Comparison of ENCODE assay signal across 8 mouse cellular contexts in the genomic region with DNA sequence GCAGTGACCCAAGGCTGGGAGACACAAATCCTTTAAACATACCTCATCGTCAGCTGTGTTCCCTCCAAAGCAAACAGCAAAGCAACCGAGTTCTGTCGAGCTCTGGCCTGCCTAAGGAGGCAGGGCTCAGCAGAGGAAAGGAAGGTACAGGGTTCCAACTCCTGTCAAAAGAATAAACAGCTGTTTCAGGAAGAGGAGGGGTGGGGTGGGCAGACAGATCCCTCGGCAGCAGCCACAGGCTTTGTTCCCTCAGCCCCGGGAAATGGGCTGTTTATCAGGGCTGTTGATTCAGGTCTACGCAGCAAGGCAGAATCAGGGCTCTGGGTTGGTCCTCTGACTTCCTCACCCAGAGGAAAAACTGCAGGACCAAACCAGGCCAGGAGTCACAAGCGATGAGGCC. TPM values are rescaled to one million over a fixed set of nuclear protein-coding genes. Genes with fewer than 3 reads are reported as not detected.
DNase-seq lines count a peak whose midpoint lies in the region; ATAC-seq lines count a peak whose summit lies in the region.

No protein-coding gene starts in this region.

- 44% methylated on average over 7 of the region's 7 CpGs for WGBS in midbrain, embryonic 10.5 days
- WGBS in midbrain, embryonic 15.5 days: 43% methylated on average over 7 of the region's 7 CpGs
- 26% methylated on average over 7 of the region's 7 CpGs for WGBS in liver, embryonic 11.5 days
- 20% methylated on average over 7 of the region's 7 CpGs for WGBS in stomach, embryonic 16.5 days

- peak overlapping the region; percentile 13; the same call in 1 of the 2 replicates for H3K27ac ChIP-seq in midbrain, embryonic 10.5 days (replicated peaks)
- no peak overlapping the region for H3K27ac ChIP-seq in midbrain, embryonic 15.5 days
- 0 out of 2 replicates have a peak overlapping the region, but pooled peaks have one; percentile 27 for H3K27ac ChIP-seq in liver, embryonic 11.5 days (ENCODE audit: low read depth, low read length)
- H3K27ac ChIP-seq in stomach, embryonic 16.5 days (ENCODE audit: low read length): peak overlapping the region; percentile 90

- ATAC-seq in midbrain, embryonic 15.5 days (replicated peaks): no peak
- ATAC-seq in liver, embryonic 11.5 days (replicated peaks; ENCODE audit: low FRiP score): no peak
- ATAC-seq in stomach, embryonic 16.5 days (ENCODE audit: insufficient read depth, low FRiP score): peak; percentile 55; the same call in 1 of the 2 replicates

- peaks cover 34% of the 10 kb centered on the region for H3K4me1 ChIP-seq in midbrain, embryonic 10.5 days
- no peaks in the 10 kb centered on the region for H3K4me1 ChIP-seq in midbrain, embryonic 15.5 days
- H3K4me1 ChIP-seq in liver, embryonic 11.5 days (replicated peaks; ENCODE audit: control insufficient read depth, insufficient read depth, low read length): peaks cover 10% of the 10 kb centered on the region
- H3K4me1 ChIP-seq in stomach, embryonic 16.5 days (ENCODE audit: control insufficient read depth, insufficient read depth, low read length): peaks cover 45% of the 10 kb centered on the region

- H3K27me3 ChIP-seq in midbrain, embryonic 10.5 days (ENCODE audit: low read depth, poor library complexity, severe bottlenecking): peaks cover 9% of the 10 kb centered on the region; the same call in 1 of the 2 replicates
- H3K27me3 ChIP-seq in midbrain, embryonic 15.5 days (replicated peaks): no peaks in the 10 kb centered on the region
- H3K27me3 ChIP-seq in liver, embryonic 11.5 days (replicated peaks; ENCODE audit: control insufficient read depth, insufficient read depth, low read length): no peaks in the 10 kb centered on the region
- no peaks in the 10 kb centered on the region for H3K27me3 ChIP-seq in stomach, embryonic 16.5 days (ENCODE audit: control insufficient read depth, insufficient read depth, low read length)

- H3K9me3 ChIP-seq in midbrain, embryonic 10.5 days (replicated peaks): no peaks in the 10 kb centered on the region
- H3K9me3 ChIP-seq in midbrain, embryonic 15.5 days: no peaks in the 10 kb centered on the region
- H3K9me3 ChIP-seq in liver, embryonic 11.5 days (ENCODE audit: control insufficient read depth, low read length): no peaks in the 10 kb centered on the region
- H3K9me3 ChIP-seq in stomach, embryonic 16.5 days (replicated peaks; ENCODE audit: control insufficient read depth, low read length): no peaks in the 10 kb centered on the region

- H3K36me3 ChIP-seq in midbrain, embryonic 10.5 days: no peaks in the 10 kb centered on the region
- no peaks in the 10 kb centered on the region for H3K36me3 ChIP-seq in midbrain, embryonic 15.5 days (replicated peaks)
- peaks cover 2% of the 10 kb centered on the region; the same call in 1 of the 2 replicates for H3K36me3 ChIP-seq in liver, embryonic 11.5 days (ENCODE audit: control insufficient read depth, insufficient read depth, low read length)
- no peaks in the 10 kb centered on the region for H3K36me3 ChIP-seq in stomach, embryonic 16.5 days (ENCODE audit: control insufficient read depth, insufficient read depth, low read length)

- H3K9ac ChIP-seq in midbrain, embryonic 15.5 days: no peak overlapping the region
- H3K9ac ChIP-seq in liver, embryonic 11.5 days (ENCODE audit: low read depth, low read length): no peak overlapping the region
- H3K9ac ChIP-seq in stomach, embryonic 16.5 days (ENCODE audit: low read length): peak overlapping the region; percentile 65

- intact Hi-C loops in heart, postnatal 36 days (cut with DNase I): loop anchor here (2.0 kb wide), 3 partner anchors 14 to 76 kb away; no protein-coding TSS in a partner anchor

- no peak overlapping the region for H3K4me3 ChIP-seq in midbrain, embryonic 10.5 days
- H3K4me3 ChIP-seq in midbrain, embryonic 15.5 days: no peak overlapping the region
- H3K4me3 ChIP-seq in liver, embryonic 11.5 days (ENCODE audit: low read depth, low read length): no peak overlapping the region
- H3K4me3 ChIP-seq in stomach, embryonic 16.5 days (replicated peaks; ENCODE audit: low read length): peak overlapping the region; percentile 20

- no peak for DNase-seq in midbrain, embryonic 10.5 days (ENCODE audit: low spot score)
- DNase-seq in heart, postnatal 36 days: peak; percentile 50 to 53
- DNase-seq in liver, embryonic 11.5 days (ENCODE audit: low spot score): no peak
- DNase-seq in retina, embryonic 14.5 days (ENCODE audit: low spot score): no peak
- DNase-seq in adrenal gland, postnatal 4 days (ENCODE audit: low spot score in 2 of 2): no peak
- no peak for DNase-seq in adipocyte (ENCODE audit: low spot score)

- H3K4me2 ChIP-seq in midbrain, embryonic 15.5 days: no peak overlapping the region
- no peak overlapping the region for H3K4me2 ChIP-seq in liver, embryonic 11.5 days
- H3K4me2 ChIP-seq in stomach, embryonic 16.5 days (ENCODE audit: low read depth, low read length): peak overlapping the region; percentile 43

RNA-seq across cellular contexts. Expression of gene Ggta1, which starts 30.6 kb away (rescaled TPM):
- 5.0 and 6.0 TPM in 2 replicates for polyA plus RNA-seq in midbrain, embryonic 10.5 days (2016; fragmentation: Nextera tagmentation; extraction: Ambion mirVana)
- 6.3 and 6.6 TPM in 2 replicates for polyA plus RNA-seq in midbrain, embryonic 15.5 days (2015; fragmentation: Nextera tagmentation; extraction: Ambion mirVana)
- total RNA-seq in heart, postnatal 36 days (2021): 10 to 100 TPM; 19.0 to 22.5 TPM
- 18.6 and 19.5 TPM in 2 replicates for polyA plus RNA-seq in liver, embryonic 11.5 days (2014; fragmentation: Nextera tagmentation; extraction: Ambion mirVana)
- polyA plus RNA-seq in stomach, embryonic 16.5 days (2015; fragmentation: Nextera tagmentation; extraction: Ambion mirVana): 28.1 and 28.9 TPM in 2 replicates
- 10 to 100 TPM; 15.0 to 15.4 TPM for total RNA-seq in adrenal gland, postnatal 4 days (2021)

RNA-seq across cellular contexts. Expression of gene 4930402F06Rik, which starts 35.5 kb away (rescaled TPM):
- not detected in 2 replicates for polyA plus RNA-seq in midbrain, embryonic 10.5 days (2016; fragmentation: Nextera tagmentation; extraction: Ambion mirVana)
- not detected in 2 replicates for polyA plus RNA-seq in midbrain, embryonic 15.5 days (2015; fragmentation: Nextera tagmentation; extraction: Ambion mirVana)
- not detected for total RNA-seq in heart, postnatal 36 days (2021)
- not detected in 2 replicates for polyA plus RNA-seq in liver, embryonic 11.5 days (2014; fragmentation: Nextera tagmentation; extraction: Ambion mirVana)
- not detected in 2 replicates for polyA plus RNA-seq in stomach, embryonic 16.5 days (2015; fragmentation: Nextera tagmentation; extraction: Ambion mirVana)
- total RNA-seq in adrenal gland, postnatal 4 days (2021): not detected

Comparison
In these comparisons a context has a peak if more than half of its experiments do, and no peak if none do; other contexts are left out.
1. DNase-seq: peak in heart, postnatal 36 days (2 of 2); none in midbrain, embryonic 10.5 days (single experiment), liver, embryonic 11.5 days (single experiment), retina, embryonic 14.5 days (single experiment), adrenal gland, postnatal 4 days (0 of 2) and adipocyte (single experiment).